Mouse (Mus musculus) retina, embryonic 14.5 days (tissue): ENCODE measurements around the gene Olig1.
A peak's percentile ranks its signal among the peaks of the same experiment; 100 is the strongest.

ENCODE experiments used
- DNase-seq: peaks from one replicate; pipeline ENCODE4 v3.0.0-alpha.2; 2015; ENCODE audit warnings: low spot score

Olig1 gene

DNA sequence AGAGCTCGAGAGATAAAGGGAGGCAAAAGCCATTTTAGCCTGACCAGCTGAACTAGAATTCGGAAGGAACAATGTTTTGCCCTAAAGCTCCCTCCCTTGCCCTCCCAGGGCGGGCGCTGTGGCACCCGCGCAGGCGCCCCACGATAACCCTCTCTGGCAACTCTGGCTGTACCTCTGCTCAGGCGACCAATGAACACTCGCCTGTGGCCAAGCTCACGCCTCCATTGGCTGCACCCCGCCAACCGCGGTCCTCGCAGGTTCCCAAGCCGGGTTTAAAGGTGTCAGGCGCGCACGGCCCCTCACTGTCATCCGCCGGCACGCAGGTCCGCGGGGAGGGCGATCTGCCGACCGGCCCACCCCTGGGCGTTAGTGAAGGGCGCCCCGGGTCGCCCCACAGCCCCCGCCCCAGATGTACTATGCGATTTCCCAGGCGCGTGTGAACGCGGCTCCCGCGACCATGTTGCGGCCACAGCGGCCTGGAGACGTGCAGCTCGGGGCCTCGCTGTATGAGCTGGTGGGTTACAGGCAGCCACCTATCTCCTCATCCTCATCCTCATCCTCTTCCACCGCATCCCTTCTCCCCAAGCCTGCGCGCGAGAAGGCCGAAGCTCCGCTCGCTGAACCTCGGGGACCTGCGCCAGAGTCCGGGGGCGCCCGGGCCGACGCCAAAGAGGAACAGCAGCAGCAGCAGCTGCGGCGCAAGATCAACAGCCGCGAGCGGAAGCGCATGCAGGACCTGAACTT, at the start of gene Olig1:
Gene Olig1, plus strand, starts transcription at position 305 of the 744 bp plus-strand sequence.
- DNase-seq, result peak; percentile 73

DNA sequence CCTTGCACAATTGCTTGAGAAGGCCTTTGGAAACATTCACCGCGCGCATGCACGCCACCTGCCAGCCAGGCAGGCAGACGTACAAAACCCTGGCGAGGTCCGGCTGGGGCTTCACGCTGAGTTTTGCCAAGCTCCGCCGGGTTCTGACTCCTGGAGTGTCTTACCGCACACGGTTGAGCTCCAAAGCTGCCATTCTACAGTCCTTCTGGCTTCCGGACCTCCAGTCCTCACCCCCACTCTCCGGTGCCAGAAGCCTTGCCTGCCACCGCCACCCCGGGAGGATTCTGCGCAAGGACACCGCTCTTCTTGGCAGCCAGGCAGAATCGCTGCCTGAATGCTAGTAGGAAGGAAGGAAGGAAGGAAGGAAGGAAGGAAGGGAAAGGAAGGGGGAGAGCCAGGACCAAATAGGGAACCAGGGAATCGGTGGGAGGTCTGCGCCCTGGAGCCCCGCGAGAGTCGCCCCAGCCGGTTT, 47.4 kb upstream of the Olig1 start:
- DNase-seq, result no peak

DNA sequence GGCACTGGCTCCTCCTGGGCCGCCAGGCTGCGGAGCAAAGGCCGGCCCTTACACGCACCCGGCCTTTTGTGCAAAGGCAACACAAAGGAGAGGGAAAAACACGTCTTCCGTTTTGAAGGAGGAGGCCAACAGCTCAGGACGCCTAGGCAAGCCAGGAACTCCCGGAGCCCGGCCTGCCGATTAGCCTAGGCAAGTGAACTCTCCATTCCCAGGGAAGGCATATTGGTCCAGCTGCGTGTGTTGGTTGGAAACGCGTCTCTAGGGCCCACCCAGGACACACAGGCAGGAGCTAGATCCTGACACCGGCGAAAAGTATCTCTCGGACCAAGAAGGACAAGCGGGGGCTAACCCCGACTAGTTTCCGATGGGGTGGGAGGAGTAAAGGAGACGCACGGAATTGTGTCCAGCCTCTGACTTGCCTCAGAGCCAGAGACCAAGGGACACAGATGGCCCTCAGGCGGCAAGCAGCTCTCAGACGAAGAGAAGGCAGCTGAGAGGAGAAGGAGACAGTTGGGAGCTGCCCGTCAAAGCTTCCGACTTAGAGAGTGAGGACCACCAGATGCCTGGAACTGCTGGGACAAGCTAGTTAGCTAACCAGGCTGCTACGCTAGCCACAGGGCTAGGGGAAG, 46.8 kb upstream of the Olig1 start:
- no peak for DNase-seq

DNA sequence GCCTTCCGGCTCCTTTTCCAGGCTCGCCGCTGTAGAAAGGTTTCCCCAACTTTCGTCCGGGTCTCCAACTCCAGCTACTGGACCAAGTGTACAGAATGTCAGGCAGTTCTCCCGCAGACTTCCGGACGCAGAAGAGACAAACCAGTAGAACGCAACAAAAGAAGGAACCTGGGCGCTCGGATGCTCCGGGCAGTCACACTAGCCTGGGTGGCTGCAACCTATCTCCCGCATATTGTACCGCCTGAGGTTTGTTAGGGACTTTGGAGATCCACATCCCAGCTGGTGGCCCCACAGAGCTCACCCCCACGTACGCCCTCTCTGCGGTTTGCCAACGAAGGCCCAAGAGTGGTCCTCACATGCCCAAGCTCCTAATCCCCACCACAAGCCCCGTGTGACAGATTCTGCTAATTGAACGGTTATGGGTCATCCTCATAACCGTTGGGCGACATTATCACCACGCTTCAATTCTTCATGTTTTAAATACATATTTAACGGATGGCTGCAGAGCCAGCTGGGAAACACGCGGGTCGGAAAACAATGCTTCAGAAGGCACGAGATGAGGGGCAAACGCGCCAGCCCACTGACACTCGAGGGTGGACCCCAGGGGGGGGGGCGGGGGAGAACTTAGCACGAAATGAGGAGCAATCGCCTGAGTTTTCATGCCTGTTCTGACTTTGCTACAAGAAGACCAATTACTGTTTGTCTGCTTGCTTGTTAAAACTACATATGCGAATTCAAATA, 46.1 kb upstream of the Olig1 start:
- peak; percentile 71 for DNase-seq

DNA sequence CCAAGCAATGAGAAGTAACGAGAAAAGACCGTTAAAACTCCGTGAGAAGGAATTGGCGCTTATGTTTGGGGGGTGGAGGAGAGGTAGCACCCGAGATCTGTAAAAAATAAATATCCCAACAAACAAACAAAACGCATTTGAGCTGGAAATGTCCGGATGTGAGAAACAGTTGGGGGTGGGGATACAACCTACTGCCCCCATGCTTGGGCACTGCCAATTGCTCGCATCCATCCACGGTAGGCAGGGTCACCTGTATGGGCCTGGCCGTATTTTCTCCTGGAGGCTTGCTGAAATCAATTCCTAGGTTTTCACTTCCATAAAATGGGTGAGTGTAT, 45.5 kb upstream of the Olig1 start:
- no peak for DNase-seq

DNA sequence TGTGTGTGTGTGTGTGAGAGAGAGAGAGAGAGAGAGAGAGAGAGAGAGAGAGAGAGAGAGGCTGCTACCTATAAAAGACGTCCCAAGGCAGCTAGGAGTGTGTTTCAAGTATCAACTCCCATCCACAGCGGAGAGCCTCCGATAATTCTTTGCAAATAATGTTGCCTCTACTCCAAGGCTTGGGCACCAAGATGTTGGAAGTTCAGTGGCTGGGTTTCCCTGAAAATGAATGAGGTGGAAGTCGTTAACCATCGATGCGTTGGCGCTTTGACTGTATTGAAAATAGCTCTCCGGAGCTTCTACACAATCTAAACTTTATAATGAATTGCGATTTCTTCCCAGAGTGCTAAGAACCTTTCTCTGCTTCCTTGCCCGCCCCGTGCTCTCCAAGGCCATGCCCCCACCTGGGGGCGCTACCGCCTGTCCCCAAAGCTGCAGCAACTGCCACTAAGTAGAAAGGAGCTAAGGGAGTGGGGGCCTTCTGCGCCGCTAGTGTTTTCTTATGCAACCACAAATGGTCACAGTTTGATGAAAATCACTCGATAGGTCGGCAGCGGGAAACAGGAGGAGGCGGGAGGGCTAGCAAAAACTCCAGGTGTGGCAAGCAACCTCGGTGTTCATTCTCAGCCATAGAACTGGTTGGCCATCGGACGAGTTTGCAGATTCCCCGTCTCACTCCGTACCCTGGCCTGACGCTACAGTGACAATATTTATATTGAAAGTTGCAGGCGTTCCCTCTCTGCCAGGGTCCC, 44.9 kb upstream of the Olig1 start:
- no peak for DNase-seq

DNA sequence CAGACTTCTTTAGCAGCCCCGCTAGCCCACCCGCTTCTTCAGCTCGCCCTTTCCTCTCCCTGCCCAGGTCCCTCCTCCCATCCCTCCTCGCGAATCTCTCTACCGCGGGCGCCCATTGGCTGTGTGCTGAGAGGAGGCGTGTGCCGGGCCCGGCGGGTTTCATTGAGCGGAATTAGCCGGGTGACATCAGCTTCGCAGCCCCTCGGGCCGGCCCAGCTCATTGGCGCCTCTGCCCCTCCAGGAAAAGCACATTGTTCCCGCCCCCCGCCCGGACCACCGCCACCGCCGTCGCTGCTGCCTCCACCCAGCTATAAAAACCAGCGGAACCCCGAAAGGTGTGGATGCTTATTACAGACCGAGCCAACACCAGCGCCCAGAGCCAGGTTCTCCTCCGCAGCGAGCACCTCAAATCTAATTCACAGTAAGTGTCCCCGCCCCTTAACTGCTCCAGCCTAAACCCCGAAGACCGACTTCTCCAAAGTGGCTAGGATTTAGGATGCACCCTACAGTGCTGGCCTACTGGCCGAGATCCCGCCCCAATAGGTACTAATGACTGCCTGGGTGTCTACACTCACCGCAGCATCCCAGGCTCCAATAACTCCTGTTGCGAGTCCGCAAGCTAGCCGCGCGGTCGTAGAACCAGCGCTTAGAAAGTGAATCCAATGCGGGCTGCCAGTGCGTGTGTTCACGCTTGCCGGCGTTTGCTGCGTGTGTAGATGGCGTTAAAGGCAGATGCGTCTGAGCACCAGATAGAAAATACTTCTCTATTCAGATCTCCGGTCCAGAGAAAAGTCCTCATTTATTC, 44.1 kb upstream of the Olig1 start, which contains the start of gene Olig2:
Gene Olig2, plus strand, starts transcription at position 225 of the 805 bp plus-strand sequence.
- peak; percentile 80 for DNase-seq

DNA sequence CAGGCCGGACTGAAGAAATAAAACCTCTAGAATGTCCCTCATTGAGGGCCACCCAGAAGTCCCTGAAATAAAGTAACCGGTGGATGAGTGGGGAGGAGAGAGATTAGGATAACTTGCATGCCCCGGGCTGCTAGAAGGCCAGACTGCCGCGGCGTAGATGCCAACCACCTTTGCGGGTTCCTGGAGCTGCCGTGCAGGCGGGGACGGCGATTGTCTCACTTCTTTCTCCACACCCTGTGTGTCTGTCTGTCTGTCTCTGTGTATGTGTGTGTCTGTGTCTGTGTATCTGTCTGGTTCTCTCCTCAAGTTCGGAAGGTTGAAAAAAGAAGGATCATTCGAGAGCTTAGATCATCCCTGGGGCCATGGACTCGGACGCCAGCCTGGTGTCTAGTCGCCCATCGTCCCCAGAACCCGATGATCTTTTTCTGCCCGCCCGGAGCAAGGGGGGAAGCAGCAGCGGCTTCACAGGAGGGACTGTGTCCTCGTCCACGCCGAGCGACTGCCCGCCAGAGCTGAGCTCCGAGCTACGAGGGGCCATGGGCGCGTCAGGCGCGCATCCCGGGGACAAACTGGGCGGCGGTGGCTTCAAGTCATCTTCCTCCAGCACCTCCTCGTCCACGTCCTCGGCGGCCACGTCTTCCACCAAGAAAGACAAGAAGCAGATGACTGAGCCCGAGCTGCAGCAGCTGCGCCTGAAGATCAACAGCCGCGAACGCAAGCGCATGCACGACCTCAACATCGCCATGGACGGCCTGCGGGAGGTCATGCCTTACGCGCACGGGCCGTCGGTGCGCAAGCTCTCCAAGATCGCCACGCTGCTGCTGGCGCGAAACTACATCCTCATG, 43.3 kb upstream of the Olig1 start:
- DNase-seq, result no peak

DNA sequence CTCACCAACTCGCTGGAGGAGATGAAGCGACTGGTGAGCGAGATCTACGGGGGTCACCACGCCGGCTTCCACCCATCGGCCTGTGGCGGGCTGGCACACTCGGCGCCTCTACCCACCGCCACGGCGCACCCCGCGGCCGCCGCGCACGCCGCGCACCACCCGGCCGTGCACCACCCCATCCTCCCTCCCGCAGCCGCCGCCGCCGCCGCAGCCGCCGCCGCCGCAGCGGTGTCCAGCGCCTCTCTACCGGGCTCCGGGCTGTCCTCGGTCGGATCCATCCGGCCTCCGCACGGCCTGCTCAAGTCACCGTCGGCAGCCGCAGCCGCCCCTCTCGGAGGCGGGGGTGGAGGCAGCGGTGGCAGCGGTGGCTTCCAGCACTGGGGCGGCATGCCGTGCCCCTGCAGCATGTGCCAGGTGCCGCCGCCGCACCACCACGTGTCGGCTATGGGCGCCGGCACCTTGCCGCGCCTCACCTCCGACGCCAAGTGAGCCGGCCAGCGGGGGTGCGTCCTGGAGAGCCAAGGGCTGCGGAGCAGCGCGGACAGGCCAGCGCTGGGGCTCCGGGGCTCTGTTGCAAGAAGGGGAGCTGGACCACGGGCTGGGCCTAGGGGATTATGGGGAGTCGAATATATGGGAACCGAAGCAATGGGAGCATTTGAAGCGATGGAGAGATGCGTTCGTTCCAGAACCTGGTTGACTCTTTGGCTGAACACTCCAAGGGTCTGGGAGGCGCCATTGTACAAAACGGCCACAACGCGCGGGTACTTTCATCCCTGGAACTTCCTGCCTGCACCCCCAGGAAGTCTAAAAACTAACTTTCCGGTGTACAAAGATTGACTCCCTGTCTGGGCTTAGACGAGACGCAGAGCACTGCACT, 42.5 kb upstream of the Olig1 start:
- no peak for DNase-seq

DNA sequence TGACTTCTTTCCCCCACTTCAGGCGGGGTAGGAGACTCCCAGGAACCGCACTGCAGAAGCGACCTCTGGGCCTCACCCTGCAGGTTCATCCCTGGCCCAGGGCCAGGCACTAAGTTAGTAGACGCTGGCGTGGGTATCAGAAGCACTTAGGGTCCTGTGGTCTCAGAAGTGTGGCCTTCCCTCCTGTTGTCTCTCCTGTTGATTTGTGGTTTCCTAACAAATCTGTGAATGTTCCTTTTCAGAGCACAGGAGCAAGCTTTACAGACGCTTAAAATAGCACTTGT, 41.9 kb upstream of the Olig1 start:
- DNase-seq, result no peak

DNA sequence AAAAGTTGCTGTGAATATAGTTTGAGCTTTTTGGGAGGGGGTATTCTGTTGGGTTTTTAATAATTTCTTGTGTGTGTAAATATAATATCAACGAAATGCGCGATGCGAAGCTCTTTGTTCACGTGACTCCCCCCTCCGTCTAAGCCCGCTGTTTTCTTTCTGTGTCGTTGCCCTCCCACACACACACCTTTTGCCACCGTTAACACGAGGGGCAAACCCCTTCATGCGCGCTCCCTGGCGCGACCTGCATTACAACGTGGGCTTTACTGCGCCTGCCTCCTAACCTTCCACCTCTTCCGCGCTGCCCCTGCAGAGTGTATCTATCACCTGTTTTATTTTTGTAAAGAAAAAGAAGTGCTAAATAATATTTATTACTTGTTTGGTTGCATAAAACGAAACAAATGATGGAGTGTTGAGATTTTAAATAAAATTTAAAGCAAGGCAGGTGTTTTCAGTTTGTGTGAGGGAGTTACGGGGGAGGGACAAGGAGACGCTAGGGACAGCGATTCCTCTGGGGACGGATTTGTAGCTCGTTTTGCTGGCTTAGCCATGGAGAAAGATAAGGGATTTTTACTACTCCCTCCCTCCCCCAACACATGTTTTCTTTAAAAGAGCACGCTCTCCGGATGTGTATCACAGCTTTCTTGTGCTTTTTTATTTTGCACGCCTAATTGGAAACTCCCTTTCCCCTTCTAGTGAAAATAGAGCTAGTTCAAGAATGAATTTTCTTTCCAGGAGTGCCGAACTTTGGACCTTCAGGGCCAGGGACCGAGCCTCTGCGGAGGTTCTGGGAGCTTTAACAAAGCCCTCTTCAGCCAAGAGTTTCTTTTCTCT, 41.1 kb upstream of the Olig1 start:
- no peak for DNase-seq

DNA sequence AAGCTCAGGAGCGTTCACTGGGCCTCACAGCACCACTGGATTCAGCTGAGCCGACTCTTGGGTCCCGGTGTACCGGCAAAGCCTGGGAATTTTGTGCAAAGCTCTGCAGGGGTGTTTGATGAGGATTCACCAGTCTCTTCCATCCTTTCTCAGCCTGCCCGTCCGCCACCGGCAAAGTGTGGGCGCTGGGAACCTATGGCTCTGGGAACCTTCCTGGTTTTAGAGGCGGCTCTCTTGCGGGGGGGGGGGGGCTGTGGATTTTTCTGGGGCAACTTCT, 40.6 kb upstream of the Olig1 start:
- DNase-seq, result no peak

DNA sequence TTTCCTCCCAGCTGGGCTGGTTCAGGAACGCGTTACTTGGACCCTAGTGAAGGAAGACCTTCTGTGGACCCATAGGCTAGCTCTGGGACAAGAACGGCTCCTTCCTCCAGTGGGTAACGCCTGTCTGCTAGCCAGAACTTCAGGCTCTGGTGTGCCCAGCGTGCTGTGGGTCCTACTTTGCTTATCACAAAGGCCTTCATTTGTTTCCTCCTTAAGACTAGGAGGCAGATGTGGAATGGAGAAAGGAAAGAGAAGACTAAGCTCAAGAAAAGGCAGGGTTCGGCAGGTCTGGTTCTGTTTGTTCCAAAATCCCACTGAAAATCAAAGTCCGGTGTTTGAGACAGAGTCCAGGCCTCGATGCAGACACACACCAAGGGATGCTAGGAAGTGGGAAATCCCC, 39.9 kb upstream of the Olig1 start:
- DNase-seq, result no peak

DNA sequence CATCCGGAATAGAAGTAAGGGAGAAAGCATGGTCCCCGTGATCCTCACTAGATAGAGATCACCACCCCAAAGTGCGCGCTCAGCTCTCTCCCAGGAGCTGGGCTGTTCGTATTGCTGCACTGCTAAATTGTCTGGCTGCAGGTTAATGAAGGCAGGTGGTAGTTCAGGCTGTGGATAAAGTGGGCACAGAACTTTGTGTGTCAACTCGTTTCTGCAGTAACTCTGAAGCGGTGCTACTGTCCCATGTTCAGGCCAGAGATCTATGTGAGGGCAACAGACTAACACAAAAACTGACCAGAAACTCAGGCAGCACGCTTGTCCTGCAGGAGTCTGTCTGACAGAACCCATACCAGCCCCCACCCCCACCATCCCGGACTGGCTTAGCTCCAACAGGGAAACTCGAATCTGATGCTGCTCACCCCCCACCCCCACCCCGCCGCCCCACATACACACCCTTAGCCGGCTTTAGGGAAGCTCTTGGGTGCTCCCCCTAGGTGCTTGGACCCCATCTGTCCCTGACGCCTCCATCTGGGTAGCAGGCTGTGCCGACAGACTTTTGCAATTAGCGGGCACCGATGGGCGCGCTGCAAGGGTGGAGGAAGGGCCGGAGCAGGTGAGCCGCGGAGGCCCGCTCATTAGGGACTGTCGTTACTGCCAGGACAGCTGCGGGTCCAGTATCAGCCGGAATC, 37.6 kb upstream of the Olig1 start:
- no peak for DNase-seq

DNA sequence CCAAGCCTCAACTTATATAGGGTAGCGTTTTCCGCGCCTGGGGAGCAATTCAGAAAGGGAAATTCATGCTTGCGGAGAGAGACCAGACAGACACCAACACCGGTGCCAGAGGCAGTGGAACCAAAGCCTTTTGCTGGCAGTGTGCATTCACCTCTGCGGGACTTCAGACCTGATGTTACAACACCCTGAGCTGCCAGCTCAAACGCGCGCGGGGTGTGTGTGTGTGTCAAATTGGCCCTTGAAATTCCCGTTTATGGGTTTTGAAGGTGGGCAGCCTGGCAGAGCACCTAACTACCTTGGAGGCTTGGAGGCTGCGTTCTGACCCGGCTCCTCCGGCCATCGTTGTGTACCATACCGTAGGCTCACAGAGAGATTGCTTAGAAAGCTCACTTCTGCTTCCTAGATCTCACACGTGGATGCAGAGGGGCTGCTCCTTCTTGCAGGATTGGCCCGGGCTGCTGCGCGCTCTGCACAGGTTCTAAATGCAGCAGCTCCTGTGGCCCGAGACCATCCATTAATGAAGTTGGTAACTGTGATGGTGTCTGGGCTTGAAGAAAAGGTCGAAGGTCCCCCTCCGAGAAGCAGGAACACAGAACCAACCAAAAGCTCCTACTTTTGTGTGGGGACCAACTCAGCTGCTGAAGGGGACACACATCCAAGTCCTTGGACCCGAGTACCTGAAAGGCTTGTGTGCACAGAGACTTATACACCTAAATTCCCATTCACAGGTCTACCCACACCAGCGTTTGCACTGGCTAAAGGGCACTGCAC, 36.9 kb upstream of the Olig1 start:
- DNase-seq, result no peak

DNA sequence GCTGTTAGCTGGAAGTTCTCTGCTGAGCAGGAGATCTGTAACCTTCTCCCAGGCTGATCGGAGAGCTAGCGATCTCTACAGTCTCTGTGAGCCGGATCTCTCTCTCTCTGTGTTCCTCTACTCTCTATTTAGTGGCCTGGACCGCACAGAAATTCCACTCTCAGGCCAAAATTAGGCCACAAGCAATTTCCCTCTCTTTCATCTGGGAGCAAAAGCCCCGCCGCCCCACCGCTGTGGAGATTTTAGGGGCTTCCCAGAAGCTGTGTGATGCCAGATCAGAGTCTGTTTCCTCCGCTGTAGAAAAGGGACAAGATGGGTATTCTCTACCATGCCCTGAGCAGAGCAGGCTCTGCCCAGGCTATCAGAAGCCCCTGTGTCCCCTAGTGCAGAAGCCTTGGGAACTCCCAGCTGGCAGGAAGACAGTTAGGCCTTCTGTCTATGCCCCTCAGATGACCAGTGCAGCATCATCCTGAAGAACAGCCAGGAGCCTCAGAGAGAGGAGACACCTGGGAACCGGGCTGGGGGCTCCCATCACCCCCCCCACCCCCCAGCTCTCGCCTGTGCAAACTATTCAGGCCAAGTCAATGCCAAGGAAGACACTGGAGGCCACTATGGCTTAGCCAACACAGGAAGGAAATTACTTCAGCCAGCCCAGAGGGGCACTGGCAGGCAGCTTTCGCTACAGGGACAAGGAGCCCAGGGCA, 36.2 kb upstream of the Olig1 start:
- DNase-seq, result no peak

DNA sequence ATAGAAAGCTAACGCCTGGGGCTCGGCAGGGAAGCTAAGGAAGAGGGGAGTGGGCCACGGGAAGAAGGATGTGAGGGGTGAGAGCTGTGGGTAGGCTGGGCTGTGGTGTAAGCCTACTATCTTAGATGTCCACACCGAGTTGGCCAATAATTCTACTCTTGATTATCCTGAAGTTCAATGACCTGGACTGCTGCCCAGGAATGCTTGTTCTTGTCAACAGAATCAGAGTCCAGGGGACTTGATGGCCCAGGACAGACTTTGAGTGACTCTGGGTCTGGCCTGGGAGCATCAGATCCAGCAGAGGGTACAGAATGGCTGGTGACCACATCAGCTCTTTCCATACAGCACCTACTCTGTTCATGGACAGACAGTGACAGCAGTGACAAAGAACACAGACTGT, 30.5 kb upstream of the Olig1 start:
- no peak for DNase-seq
